Mouse (Mus musculus) MEL (cell line): ENCODE data around the gene Ylpm1. TPM values are rescaled to one million over a fixed set of nuclear protein-coding genes. Genes with fewer than 3 reads are reported as not detected.
A peak's percentile ranks its signal among the peaks of the same experiment; 100 is the strongest.

Experiments
- DNase-seq: peaks from one replicate; pipeline ENCODE4 v3.0.0; 2011; ENCODE audit warnings: low read depth, low spot score
- H3K27ac ChIP-seq: 2 replicates; pipeline ENCODE4 v1.5.1; 2012; ENCODE audit warnings: low read depth, mild to moderate bottlenecking, control low read depth, low read length, moderate library complexity; ENCODE audit not compliant: control insufficient read depth
- H3K27me3 ChIP-seq, 2 experiments: fragments of 150-350 bp in 1 of 2; sonication (generic) in 1 of 2; 2 replicates each; pipeline ENCODE4 v1.6.1; 2012; ENCODE audit warnings: low read length in 2 of 2, mild to moderate bottlenecking in 2 of 2, improper control_type of control experiment in 1 of 2, moderate library complexity in 1 of 2; ENCODE audit not compliant: insufficient read depth in 2 of 2, control insufficient read depth in 1 of 2
- H3K36me3 ChIP-seq, 2 experiments: 2 replicates each; pipeline ENCODE4 v1.6.1; 2012 to 2014; ENCODE audit warnings: low read length in 2 of 2, improper control_type of control experiment in 1 of 2, inconsistent platforms in 1 of 2, mild to moderate bottlenecking in 1 of 2; ENCODE audit not compliant: insufficient read depth in 2 of 2, control insufficient read depth in 1 of 2
- H3K4me1 ChIP-seq, 2 experiments: fragments of 150-350 bp in 1 of 2; sonication (generic) in 1 of 2; 2 replicates each; pipeline ENCODE4 v1.6.1; 2012; ENCODE audit warnings: low read length in 2 of 2, improper control_type of control experiment in 1 of 2, mild to moderate bottlenecking in 1 of 2; ENCODE audit not compliant: insufficient read depth in 2 of 2, control insufficient read depth in 1 of 2
- H3K4me3 ChIP-seq, 2 experiments: fragments of 150-350 bp in 1 of 2; sonication (generic) in 1 of 2; 2 replicates each; pipeline ENCODE4 v1.5.1; 2012; ENCODE audit warnings: low read depth in 2 of 2, low read length in 2 of 2, mild to moderate bottlenecking in 2 of 2, moderate library complexity in 2 of 2, control low read depth in 1 of 2, improper control_type of control experiment in 1 of 2; ENCODE audit not compliant: control insufficient read depth in 1 of 2, insufficient read depth in 1 of 2
- H3K79me2 ChIP-seq: 2 replicates; pipeline ENCODE4 v1.6.1; 2012; ENCODE audit warnings: mild to moderate bottlenecking, low read length, moderate library complexity; ENCODE audit not compliant: control insufficient read depth, poor library complexity, insufficient read depth
- H3K9ac ChIP-seq: 2 replicates; pipeline ENCODE4 v1.6.1; 2012; ENCODE audit warnings: low read depth, mild to moderate bottlenecking, control low read depth, low read length, moderate library complexity; ENCODE audit not compliant: control insufficient read depth, poor library complexity, severe bottlenecking
- H3K9me3 ChIP-seq: fragments of 150-350 bp; sonication (generic); replicated peaks from 2 replicates; pipeline ENCODE4 v1.6.1; 2012; ENCODE audit warnings: mild to moderate bottlenecking, low read length, improper control_type of control experiment, moderate library complexity; ENCODE audit not compliant: insufficient read depth
- CHD2 ChIP-seq: IDR thresholded peaks from 2 replicates; pipeline ENCODE4 v1.6.1; 2011; ENCODE audit warnings: low read length, improper control_type of control experiment
- CTCF ChIP-seq, 3 experiments: IDR thresholded peaks in 2 of 3; conservative IDR thresholded peaks in 1 of 3; 2 replicates each; pipeline ENCODE4 v1.5.1; 2011 to 2012; ENCODE audit warnings: low read length in 3 of 3, low read depth in 2 of 3, mild to moderate bottlenecking in 2 of 3, improper control_type of control experiment in 1 of 3, inconsistent platforms in 1 of 3, mixed read lengths in 1 of 3, moderate library complexity in 1 of 3; ENCODE audit not compliant: control insufficient read depth in 1 of 3, insufficient read depth in 1 of 3, poor library complexity in 1 of 3, severe bottlenecking in 1 of 3
- EP300 ChIP-seq, 2 experiments: IDR thresholded peaks; 2 replicates each; pipeline ENCODE4 v1.6.1; 2011; ENCODE audit warnings: improper control_type of control experiment in 2 of 2, low read length in 2 of 2, low read depth in 1 of 2, mild to moderate bottlenecking in 1 of 2
- GATA1 ChIP-seq: IDR thresholded peaks from 2 replicates; pipeline ENCODE4 v1.6.1; 2011; ENCODE audit warnings: low read depth, low read length, improper control_type of control experiment
- MAZ ChIP-seq: IDR thresholded peaks from 2 replicates; pipeline ENCODE4 v1.6.1; 2012; ENCODE audit warnings: low read depth, mild to moderate bottlenecking, inconsistent platforms, low read length, improper control_type of control experiment
- MXI1 ChIP-seq: IDR thresholded peaks from 2 replicates; pipeline ENCODE4 v1.6.1; 2011; ENCODE audit warnings: mild to moderate bottlenecking, low read depth, low read length, improper control_type of control experiment
- MYB ChIP-seq: IDR thresholded peaks from 2 replicates; pipeline ENCODE4 v1.6.1; 2011; ENCODE audit warnings: mild to moderate bottlenecking, low read depth, low read length, improper control_type of control experiment
- MYC ChIP-seq: IDR thresholded peaks from 2 replicates; pipeline ENCODE4 v1.6.1; 2011; ENCODE audit warnings: low read depth, mild to moderate bottlenecking, low read length, improper control_type of control experiment, moderate library complexity
- NELFE ChIP-seq: IDR thresholded peaks from 2 replicates; pipeline ENCODE4 v1.6.1; 2011; ENCODE audit warnings: low read depth, low read length, improper control_type of control experiment
- SMC3 ChIP-seq: IDR thresholded peaks from 2 replicates; pipeline ENCODE4 v1.6.1; 2011; ENCODE audit warnings: low read depth, low read length, improper control_type of control experiment
- TBP ChIP-seq: IDR thresholded peaks from 2 replicates; pipeline ENCODE4 v1.8.0; 2011; ENCODE audit warnings: low read depth, low read length, improper control_type of control experiment
- UBTF ChIP-seq: IDR thresholded peaks from 2 replicates; pipeline ENCODE4 v1.6.1; 2012; ENCODE audit warnings: low read depth, mild to moderate bottlenecking, inconsistent platforms, low read length, improper control_type of control experiment, moderate library complexity, borderline replicate concordance; ENCODE audit not compliant: insufficient read depth
- USF2 ChIP-seq, 2 experiments: IDR thresholded peaks; 2 replicates each; pipeline ENCODE4 v1.6.1; 2011 to 2012; ENCODE audit warnings: improper control_type of control experiment in 2 of 2, low read length in 2 of 2, borderline replicate concordance in 1 of 2, inconsistent platforms in 1 of 2, low read depth in 1 of 2, mild to moderate bottlenecking in 1 of 2; ENCODE audit not compliant: insufficient read depth in 1 of 2
- polyA plus RNA-seq, 2 experiments: library from polyadenylated mRNA; stranded (reverse) in 1 of 2; unstranded in 1 of 2; fragments of >175 nt in 1 of 2; fragments of >200 nt in 1 of 2; gene quantifications; 2 replicates each; pipeline versions ENCODE4 v1.2.1 to v1.2.4; 2012; ENCODE audit warnings: low replicate concordance in 2 of 2, low read depth in 1 of 2; ENCODE audit not compliant: insufficient read length in 2 of 2, insufficient read depth in 1 of 2, missing spikeins in 1 of 2
- total RNA-seq: library from RNA; depleted of rRNA; stranded (reverse); fragments of 300-350 nt; gene quantifications from 2 replicates; pipeline ENCODE4 v1.2.3, GENCODE M21; 2012

Gene Ylpm1
- total and polyA plus RNA-seq, 3 experiments = 16.9 to 41.8 (median 29.9) TPM

DNA sequence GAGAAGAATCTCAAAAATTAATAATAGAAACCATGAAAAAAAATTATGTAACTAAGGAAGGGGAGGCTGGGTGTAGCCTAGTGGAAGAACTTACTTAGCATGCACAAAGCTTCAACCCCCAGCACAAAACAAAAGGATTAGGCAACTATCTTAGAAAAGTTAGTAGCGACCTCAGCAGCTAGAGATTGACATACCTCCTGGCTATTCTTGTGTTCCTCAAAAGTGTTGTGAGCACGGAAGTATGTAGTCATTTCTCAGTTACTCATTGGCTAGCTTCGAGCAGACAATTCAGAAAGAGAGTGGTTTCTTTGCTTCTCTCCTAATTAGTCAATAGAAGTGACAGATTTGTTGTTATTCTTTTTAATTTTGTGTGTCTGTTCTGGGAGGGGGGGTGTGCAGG lies 112.5 kb downstream of the Ylpm1 start:
- H3K9ac ChIP-seq = no peak overlapping the region
- DNase-seq = no peak
- H3K4me1 ChIP-seq = peaks cover 11 to 29% of the 10 kb centered on the region in 2 experiments
- H3K27ac ChIP-seq = no peak overlapping the region
- H3K4me3 ChIP-seq = no peak overlapping the region
- H3K79me2 ChIP-seq = peaks cover 36% of the 10 kb centered on the region
- H3K9me3 ChIP-seq = no peaks in the 10 kb centered on the region
- TF ChIP-seq TBP (no peak), MYC (no peak), CHD2 (no peak)
- H3K27me3 ChIP-seq = no peaks in the 10 kb centered on the region
- H3K36me3 ChIP-seq = peaks cover 0 to 25% of the 10 kb centered on the region in 2 experiments; a peak in 2 of 4 replicates

DNA sequence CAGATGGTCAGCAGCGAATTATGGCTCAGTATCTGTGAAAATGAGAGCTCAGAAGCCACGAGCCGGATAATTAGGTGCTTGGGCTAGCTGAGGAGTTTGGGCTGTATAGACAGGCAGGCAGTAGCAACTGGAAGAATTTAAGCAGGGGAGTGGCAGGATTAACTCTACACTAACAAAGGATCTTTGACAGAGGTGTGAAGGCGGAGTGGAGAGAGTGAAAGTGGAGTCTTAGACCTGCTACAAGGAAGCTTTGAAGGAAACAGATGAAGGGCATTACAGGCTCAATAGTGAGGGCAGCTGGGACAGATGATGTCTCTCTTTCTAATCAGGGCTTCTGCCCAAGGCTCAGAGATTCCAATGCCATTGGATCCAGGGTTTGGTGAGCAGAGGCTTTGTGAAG lies 113.3 kb downstream of the Ylpm1 start:
- Histone ChIP-seq H3K36me3 (peaks cover 0 to 29% of the 10 kb centered on the region in 2 experiments; a peak in 3 of 4 replicates), H3K27ac (peak overlapping the region; percentile 95; the same call in 1 of the 2 replicates)

DNA sequence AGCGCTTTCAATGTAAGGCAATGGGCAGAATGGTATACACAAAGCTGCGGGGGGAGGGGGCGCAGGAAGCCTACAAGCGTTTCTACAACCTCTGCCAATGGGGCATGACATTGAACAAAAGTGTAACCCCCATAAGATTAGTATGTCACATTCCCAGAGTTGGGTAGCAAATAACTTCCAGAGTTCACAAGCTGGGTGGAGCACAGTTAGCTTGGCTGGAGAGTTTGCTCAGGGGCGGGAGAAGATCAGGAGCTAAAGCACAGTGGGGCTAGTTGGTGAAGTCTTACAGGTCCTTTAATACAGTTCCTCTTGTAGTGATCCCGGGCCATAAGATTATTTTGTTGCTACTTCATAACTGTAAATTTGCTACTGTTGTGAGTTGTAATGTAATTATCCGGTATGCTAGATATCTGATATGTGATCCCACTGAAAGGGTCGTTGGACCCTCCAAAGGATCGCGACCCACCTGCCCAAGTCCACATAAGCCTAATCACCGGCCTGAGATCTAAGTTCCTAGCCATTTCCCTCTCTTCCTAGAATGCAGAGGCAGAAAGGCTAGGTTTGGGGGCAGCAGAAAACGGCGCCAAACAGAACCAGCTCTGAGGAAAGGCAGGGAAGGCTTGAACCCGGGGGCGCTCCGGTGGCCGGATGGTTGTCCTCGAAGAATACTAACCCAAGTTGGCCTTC lies 114.0 kb downstream of the Ylpm1 start:
- peak; percentile 78 for DNase-seq
- peak overlapping the region; percentile 93 for H3K9ac ChIP-seq
- H3K36me3 ChIP-seq = peaks cover 0 to 29% of the 10 kb centered on the region in 2 experiments
- TF ChIP-seq EP300 (IDR thresholded peaks at IDR 0.05; ENCODE audit: low read depth in 1 of 2, low read length in 2 of 2) = peak in 1 of 2 experiments; percentile 23; a peak in 1 of 4 replicates
- TF ChIP-seq GATA1 = peak; percentile 18; the same call in 1 of the 2 replicates
- TF ChIP-seq TBP = peak; percentile 8
- no peak for TF ChIP-seq NELFE
- TF ChIP-seq, all 39 proteins: peak for 3
- Histone ChIP-seq H3K79me2 (peaks cover 48% of the 10 kb centered on the region), H3K9me3 (no peaks in the 10 kb centered on the region), H3K27ac (peak overlapping the region; percentile 95), H3K4me3 (peak overlapping the region; percentile 83 to 94), H3K27me3 (no peaks in the 10 kb centered on the region), H3K4me1 (peaks cover 11 to 29% of the 10 kb centered on the region in 2 experiments)

More for the DNA sequence above, 113.3 kb downstream of the Ylpm1 start:
- no peaks in the 10 kb centered on the region for H3K9me3 ChIP-seq
- H3K4me1 ChIP-seq = peaks cover 11 to 29% of the 10 kb centered on the region in 2 experiments
- peaks cover 41% of the 10 kb centered on the region for H3K79me2 ChIP-seq
- no peaks in the 10 kb centered on the region for H3K27me3 ChIP-seq
- TF ChIP-seq MYB (no peak), UBTF (no peak), MAZ (no peak), MXI1 (no peak), CTCF (IDR thresholded peaks at IDR 0.05 in 2 of 3, conservative IDR thresholded peaks at IDR 0.05 in 1 of 3; ENCODE audit: control insufficient read depth in 1 of 3, insufficient read depth in 1 of 3, low read depth in 2 of 3, low read length in 3 of 3, poor library complexity in 1 of 3, severe bottlenecking in 1 of 3) (no peak), SMC3 (no peak), USF2 (IDR thresholded peaks at IDR 0.05; ENCODE audit: borderline replicate concordance in 1 of 2, insufficient read depth in 1 of 2, low read depth in 1 of 2, low read length in 2 of 2) (no peak)
- peak overlapping the region; percentile 93 for H3K9ac ChIP-seq
- peak; percentile 23 for DNase-seq
- peak overlapping the region; percentile 83 to 94; a peak in 3 of 4 replicates for H3K4me3 ChIP-seq
